Mouse (Mus musculus): ENCODE measurements around the gene Krt23.

Gene Krt23

DNA sequence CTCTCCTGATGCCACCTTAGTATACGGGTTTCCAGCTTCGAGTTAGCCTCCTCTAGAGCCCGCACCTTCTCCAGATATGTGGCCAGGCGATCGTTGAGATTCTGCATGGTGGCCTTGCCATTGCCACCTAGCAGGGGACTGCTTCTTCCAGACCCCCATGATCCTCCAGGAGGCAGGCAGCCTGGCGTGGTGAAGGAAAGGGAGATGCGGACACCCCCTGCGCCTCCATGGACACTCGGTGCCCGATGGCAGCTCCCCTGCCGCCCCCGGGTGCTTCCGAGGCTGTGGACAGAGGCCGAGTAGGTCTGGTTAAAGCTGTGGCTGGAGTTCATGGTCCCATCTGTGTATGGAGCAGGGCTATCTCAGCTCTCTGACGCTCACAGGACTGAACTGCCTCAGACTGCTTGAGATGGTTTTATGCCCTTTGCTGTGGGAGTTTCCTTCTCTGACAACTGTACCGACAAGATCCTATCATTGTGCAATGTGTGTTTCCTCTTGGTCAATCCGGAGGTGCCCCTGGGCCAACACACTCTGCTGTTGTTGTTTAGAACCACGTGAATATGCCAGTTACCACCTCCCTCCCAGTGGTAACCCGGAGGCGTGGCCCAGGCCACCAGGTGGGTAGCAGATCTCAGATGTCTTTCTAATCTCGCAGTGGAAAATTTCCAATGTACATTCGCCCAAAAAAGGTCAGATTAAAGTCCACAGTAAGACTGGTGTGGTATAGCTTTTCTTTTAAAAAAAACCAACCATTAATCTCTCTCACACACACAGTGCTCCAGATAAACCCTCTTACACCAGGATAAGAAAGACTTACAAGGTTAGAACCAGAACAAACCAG is at the start of gene Krt23:
Krt23 (minus strand) TSS at position 405 of the 841 bp plus-strand sequence.
- no peak for DNase-seq (ENCODE audit: low spot score in 2 of 2)

DNA sequence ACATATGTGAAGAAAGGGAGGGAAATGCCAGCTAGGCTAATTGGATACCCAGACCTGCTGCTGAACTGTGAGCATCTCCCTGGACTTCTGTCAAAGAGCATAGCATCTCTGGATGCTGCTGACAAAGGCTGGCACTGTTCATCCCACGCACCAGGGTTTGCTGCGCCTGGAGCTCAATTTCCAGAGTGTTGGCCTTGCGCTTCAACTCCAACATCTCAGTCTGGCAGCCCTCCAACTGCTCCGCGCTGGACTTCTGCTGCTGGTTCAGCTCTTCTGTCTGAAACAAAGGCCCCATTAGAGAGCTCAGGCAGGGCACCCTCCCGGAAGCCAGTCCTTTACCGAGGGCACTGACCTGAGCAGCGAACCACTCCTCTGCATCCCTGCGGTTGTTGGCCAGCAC is 46.8 kb upstream of the Krt23 start:
- no peak for DNase-seq (ENCODE audit: low spot score in 2 of 2)

DNA sequence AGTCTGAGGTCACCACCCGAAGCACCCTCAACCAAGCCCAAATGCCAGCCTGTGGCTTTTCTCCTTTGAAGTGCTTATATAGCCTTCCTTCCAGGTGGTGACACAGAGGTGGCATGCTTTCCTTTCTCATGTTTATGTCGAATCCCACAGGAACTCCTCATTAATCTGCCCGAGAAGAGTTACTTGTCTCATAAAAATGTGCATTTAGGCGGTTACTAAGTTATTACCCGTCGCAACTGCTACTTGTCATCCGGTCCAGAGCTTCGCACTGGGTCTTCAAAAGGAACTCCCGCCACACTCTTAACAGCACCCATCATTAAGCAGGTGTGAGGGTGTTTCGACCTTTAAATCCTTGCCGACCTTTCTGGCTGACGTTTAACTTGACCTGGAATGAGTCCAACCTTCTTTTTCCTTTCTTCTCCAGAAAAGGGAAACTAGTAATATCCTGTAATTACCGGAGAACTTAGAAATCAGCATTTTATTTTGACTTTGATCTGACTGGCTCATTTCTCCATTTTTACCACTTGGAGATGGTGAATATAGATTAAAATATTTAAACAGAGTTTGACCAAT is 28.4 kb upstream of the Krt23 start, which contains the start of gene Krt39:
Krt39 (minus strand) TSS at position 51 of the 573 bp plus-strand sequence.
- no peak for DNase-seq (ENCODE audit: low spot score in 2 of 2)

DNA sequence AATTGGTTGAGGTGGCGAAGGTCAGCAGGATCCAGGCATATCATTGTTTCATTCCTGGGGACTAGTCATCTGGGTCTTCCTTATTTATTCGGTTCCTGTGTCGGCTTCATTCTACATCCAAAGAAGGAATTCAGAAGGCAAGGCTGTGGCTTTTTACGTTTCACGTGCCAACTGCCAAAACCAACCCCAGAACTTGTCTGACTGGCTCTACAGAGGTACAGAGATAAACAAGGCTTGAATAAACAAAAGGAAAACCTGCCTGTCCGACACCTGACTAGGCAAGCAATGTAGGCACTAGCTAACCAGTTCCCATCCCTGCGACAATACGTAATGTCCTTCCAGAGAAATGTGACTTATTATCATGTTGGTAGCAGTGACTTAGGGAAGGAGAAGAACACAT is 21.2 kb upstream of the Krt23 start:
- no peak for DNase-seq (ENCODE audit: low spot score in 2 of 2)

DNA sequence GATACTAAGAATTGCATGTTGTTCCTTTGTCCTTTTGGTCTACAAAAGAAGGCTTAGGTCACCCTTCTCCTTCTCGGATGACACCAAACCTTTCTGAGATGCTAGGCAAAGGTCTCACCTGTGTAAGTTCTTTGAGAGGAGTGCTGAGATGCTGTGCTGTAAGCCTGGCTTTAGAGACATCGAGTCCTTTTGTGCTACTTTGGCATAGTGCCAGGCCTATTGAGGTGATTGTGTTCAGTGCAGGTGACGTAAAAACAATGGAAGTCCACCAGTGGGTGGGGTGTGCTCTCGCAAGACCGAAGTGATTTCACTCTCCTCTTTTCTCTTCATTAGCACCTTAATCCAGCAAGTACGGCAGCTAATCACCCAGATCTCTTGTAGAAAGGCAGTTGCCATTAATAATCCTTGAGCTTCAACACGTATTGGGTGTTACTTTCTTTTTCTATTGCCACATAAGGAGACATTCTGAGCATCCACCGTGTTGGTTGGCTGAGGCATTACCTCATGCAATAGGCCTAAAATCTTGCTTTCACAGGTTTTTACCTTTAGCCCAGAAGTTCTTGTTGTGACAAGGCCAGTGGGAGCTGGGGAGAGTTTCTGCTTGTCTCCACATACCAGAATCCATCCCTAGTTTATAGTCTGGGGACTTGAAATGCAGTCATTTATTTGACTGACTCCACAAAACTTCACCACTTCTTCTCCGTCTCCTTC is 7.3 kb upstream of the Krt23 start:
- DNase-seq (ENCODE audit: low spot score in 2 of 2): no peak

DNA sequence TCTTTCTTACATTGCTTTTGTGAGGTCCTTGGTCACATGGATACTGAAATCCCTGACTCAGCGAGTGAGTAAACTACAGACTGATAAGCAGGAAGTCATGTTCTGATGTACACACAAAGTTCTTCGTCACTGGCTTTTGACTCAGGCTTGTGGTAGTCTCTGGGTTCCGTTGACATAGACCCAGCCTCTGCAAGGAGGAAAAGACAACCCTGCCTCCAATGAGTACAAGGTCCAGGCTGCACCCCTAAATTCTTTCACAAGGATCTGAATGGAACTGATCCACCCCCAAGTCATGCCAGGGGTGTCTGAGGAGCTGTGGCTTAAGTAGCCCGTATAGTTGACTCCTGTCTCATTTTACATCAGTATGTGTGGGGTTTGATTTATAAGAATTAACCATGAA is 3.5 kb upstream of the Krt23 start:
- no peak for DNase-seq (ENCODE audit: low spot score in 2 of 2)

DNA sequence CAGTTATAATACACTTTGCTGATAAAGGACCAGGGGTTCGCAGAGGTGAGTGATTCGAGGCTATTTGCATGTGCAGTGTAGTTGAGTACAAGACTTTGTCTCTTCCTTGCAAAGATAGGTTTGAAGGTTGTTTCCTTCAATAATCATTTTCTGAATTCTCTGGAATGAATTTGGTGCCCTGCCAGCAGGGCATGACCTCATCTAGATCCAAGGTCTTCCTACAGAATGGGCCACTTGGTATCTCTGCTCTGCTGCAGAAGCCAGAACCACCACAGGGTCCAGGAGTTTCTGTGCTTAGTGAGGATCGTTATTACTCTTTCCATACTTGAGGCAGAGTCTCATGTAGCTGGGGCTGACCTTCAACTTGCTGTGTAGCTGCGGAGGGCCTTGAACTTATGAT is 1.8 kb upstream of the Krt23 start:
- DNase-seq (ENCODE audit: low spot score in 2 of 2): no peak

DNA sequence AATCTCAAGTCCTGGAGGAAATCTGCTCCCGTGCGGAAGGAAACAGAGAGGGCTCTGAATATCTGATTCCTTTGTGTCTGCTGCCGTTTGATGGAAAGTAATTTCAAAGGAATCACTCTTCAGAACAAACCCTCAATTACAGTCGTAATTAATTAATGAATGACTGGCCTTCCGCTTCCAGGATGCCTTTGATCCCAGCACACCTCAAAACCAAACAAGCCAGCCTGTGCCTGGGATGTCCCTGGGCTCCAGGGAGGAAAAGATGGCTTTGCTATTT is 575 bp upstream of the Krt23 start:
- DNase-seq (ENCODE audit: low spot score in 2 of 2): no peak

DNA sequence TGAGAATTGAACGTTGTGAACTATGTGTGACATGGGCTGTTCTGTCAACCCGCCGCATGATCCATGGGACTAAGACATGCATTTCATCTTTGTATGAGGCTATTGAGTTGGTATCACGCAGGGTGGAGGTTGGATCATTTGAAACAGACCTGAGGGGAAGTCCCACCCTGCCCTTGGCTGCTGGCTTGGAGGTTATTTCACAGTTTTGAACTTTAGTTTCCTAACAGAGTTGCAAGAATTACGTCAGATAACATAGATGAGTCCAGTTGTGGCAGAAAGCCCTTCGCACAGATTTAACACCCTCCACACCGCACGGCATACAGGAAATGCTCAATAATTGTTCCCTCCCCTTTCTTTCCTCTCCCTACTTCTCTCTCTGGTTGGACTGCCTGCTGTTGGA is 1.9 kb downstream of the Krt23 start:
- no peak for DNase-seq (ENCODE audit: low spot score in 2 of 2)

DNA sequence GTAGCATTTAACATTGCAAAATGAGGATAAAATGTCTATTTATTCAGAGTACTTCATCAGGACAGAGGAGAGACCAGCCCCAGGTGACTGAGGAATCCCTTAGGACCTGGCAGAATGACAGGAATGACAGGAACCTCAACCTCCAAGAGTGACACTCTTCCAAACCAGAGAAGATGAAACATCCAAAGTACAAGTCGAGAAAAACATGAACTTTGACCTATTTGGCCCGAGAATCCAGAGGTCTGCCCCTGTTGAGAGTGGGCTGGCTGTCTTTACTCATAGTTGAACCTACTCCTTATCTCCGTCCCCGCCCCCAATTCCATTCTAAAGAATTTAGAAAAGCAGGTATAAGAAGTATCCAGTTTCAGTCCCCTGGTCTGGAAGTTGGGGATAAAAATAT is 2.3 kb downstream of the Krt23 start:
- no peak for DNase-seq (ENCODE audit: low spot score in 2 of 2)

DNA sequence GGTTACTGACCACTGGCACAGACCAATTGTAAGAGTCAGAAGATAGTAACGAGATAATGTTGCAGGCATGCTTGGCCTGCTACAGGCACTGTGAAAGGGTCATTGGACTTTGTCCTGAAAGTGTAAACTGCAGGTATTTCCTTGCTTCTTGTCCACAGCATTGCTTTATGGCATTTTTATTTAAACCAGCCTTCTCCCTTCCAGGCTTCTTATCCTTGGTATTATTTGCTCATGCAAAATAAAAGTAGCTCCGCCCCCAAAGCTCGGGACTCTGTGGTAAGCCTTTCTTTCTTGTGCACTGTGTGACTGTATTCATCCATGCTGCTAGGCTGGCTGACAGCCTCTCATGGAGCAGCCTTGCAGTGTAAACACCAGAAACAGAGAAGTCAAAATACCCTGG is 3.7 kb downstream of the Krt23 start:
- no peak for DNase-seq (ENCODE audit: low spot score in 2 of 2)

DNA sequence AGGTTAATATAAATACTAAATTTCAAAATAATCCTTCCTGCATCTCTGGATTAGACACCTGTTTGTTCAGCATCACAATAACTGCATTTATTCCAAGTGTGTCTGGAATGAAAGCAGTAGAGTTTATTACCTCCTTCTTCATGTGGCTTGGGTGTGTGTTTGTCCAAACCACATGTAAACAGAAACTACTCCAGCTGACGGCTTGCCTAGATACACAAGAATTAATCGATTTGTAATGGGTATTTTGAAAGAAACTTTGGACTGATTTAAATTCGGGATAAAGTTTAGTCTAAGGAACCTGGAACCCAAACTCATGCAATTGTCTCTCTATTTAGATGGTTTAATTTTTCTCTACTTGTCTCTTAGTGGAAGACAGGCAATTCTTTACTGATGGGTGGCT is 18.0 kb downstream of the Krt23 start:
- no peak for DNase-seq (ENCODE audit: low spot score in 2 of 2)

DNA sequence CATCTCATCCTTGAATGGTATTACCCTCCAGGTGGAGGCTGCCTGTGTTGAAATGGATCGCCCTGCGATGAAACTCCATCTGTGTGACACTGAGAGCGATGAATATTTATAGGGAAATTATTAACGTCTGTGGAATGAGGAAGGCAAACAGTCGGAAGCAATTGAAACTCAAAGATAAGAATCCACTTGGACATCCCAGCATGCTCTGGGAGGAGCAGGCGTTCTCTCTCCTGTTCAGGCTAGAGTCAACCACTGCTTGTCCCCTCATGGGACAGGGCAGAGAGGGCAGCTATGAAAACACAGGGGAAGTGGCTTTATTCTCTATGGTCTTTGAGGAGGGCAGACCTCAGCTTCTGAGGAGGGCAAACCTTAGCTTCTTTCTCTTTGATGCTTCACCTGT is 19.5 kb downstream of the Krt23 start:
- no peak for DNase-seq (ENCODE audit: low spot score in 2 of 2)

DNA sequence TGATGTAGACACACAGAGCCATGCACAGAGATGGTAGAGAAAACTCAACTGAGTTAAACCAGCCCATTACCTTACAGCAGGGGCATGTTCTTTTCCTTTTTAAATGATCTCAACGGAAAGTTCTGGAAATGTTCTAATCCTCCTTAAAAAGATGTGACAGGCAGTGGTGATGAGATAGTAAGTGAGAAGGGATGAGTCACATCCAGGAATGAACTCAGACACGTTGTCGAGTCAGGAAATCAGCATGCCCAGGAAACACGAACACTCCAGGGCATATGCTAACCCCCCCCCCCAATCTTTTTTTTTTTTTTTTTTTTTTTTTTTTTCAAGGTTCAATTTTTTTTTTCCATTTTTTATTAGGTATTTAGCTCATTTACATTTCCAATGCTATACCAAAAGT is 20.5 kb downstream of the Krt23 start:
- no peak for DNase-seq (ENCODE audit: low spot score in 2 of 2)

DNA sequence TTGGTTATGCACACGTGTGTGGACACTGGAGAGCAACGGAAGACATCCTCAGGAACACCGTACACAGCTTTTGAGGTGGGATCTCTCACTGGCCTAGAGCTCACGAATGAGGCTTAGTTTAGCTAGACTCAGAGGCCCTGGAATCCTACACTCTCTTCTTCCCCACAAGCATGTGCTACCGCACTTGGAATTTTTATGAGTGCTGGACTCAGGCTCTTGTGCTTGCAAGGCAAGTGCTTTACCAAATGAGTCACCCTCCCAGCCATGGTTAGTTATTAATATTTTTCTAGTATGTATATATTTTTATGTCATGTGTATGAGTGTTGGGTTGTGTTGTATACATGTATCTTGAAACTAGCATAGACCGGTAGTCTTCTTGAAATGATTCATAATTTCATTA is 21.0 kb downstream of the Krt23 start:
- no peak for DNase-seq (ENCODE audit: low spot score in 2 of 2)

DNA sequence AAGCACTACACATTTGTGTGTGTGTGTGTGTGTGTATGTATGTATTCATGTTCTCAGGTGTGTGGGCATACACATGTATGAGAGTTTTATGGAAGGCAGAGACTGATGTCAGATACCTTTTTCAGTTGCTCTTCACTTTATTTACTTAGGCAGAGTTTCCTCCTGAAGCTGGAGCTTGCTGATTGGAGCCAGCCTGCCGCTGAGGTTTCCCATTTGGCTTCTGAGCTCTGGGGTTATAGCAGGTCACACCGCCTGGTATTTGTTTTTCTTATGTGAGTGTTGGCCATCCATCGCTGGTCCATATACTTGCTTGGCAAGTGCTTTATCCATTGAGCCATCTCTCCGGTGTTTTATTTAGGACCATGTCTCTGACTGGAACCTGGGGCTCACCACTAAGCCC is 23.7 kb downstream of the Krt23 start:
- DNase-seq (ENCODE audit: low spot score in 2 of 2): no peak

DNA sequence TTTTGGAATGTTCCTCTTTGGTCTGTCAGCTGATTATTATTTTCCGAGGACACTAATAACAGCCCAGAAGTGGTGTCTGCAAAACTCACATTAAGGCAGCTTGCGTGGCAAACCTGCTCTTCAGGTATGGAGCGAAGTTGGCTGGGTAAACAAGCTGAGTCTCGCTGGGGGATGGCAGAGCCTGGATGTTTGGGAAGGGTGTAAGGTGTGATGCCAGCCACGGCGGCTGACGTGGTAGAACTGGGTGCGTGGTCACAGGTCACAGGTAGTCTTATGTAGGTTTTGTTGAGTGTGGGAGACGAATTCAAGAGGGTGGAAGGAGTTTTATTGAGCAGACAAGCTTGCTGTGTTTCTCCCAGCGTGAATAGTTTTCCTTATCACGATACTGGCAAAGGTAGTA is 24.4 kb downstream of the Krt23 start:
- DNase-seq (ENCODE audit: low spot score in 2 of 2): no peak

DNA sequence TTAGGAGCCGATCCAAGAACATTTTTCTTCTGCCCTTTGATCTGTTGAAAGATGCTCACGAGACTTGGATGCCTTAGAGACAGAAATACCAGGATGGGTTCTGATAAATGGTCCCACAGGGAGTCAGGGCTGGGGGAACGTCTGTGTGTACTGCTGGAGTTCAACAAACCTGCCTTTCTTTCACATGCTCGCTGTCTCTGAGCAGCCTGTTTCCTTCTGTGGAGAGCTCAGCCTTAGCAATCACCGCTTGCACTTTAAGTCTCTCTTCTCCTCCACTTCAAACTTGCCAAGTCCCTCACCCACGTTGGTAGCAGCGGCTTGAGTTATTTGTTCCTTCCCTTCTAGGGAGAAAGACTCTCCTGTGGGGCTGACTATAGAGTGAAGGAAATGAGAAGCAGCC is 26.6 kb downstream of the Krt23 start:
- DNase-seq (ENCODE audit: low spot score in 2 of 2): no peak

DNA sequence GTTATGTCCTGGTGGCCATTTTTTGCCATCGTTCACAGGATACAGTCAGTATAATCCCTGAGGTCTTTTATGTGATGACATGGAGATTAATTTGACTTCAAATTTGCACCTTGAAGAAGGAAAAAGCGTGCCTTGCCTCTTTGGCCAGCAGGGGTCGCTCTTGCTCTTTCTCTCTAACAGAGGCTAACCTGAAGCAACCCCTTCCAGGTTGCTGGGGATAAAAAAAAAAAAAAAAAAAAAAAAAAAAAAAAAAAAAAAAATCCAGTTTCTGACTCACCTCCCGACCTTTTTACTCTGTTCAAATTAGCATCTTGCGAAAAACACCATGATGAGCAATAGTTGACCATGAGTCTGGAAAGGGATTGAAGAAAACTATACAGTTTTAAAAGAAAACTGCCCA is 28.1 kb downstream of the Krt23 start:
- peak in 1 of 2 experiments; percentile 48 for DNase-seq (ENCODE audit: low spot score in 2 of 2)

DNA sequence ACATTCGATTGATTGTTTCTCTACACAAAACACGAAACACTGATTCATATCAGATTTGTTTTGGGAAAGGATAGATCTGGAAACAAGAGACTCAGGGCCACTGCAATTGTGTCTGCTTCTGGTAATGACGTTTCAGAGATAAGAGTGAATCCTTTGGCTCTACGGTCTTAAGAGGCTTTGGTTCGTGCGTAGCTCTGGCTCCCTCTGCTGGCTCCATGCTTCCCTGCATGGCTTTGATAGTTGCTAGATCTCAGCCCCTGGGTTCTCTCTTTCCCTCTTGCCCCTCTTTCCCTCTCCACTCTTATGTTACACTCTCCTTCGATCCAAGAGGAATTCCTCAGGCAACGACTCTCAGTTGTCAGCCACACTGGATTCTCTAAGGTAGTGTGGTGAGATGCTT is 29.8 kb downstream of the Krt23 start:
- peak in 1 of 2 experiments; percentile 29 for DNase-seq (ENCODE audit: low spot score in 2 of 2)

DNA sequence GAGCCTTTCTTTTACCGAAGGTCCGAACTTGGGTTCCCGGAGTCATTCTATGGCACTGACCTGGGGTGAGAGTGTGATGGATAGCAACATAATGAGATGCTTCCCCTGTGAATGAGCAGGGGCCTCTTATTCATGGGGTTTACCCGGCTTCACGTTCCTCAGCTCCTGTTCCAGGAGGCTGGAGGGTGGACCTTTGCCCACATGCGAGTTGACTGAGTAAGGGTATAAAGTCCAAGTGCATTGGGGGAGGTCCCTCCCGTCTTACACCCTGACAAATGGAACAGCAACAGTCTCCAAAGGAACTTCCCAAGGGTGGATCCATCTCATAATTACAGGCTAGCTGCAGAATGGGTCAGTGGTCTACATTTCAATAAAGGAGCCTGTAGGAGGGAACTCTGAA is 31.2 kb downstream of the Krt23 start:
- DNase-seq (ENCODE audit: low spot score in 2 of 2): no peak

DNA sequence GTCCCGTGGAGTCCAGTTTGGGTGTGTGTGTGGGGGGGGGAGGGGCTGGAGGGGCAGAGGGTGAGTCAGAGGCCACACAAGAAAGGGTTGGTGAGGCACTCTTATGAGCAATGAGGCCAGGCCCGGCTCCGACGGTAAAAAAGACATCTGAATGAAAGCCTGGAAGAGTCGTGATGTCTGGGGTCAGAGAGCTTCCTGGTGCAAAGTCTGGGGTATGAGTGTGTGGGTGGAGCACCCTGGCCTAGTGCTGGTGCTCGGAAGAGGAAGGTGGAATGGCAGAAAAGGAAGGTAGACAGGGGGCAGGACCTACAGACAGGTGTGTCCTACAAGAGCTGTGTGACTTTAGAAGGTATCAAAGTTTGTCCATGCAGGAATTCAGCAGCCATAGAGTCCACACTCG is 34.0 kb downstream of the Krt23 start:
- no peak for DNase-seq (ENCODE audit: low spot score in 2 of 2)

DNA sequence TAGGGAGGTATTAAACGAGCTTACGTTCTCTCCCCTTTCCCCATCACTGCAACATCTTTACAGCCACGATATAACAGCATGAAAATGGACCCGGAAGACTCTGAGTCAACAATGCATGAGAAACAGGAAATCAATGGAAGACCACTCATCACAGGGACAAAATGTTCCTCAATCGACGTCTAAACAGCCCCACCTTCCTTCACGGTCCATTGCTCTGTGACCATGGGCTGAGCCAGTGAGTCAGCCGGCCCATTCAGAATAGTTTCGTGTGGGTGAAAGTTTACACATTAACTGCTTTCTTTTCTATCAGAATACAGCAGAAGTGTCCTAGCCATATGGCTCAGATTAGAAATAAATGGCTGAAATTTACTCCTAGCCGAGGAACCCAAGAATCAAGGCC is 38.2 kb downstream of the Krt23 start:
- DNase-seq (ENCODE audit: low spot score in 2 of 2): no peak

All from spleen, postnatal 14 days (tissue).